Comparison of ENCODE assay signal across 8 mouse cellular contexts in genomic region chr3:103574566-103575155, GRCm38 (mm10). TPM values are rescaled to one million over a fixed set of nuclear protein-coding genes. Genes with fewer than 3 reads are reported as not detected.
DNase-seq lines count a peak whose midpoint lies in the region; ATAC-seq lines count a peak whose summit lies in the region.
"Had no signal": no experiment of that assay in that cellular context is flagged by ENCODE, and none has a peak within 500 bp of the region (broad histone marks: within the 10 kb centered on the region; RNA-seq: fewer than 3 reads in every experiment).

No protein-coding gene starts in this region.

- H3K36me3 ChIP-seq in kidney, embryonic 15.5 days, result no peaks in the 10 kb centered on the region
- no peaks in the 10 kb centered on the region for H3K36me3 ChIP-seq in embryonic facial prominence, embryonic 13.5 days
- no peaks in the 10 kb centered on the region for H3K36me3 ChIP-seq in hindbrain, embryonic 13.5 days
- H3K36me3 ChIP-seq in neural tube, embryonic 12.5 days, result no peaks in the 10 kb centered on the region

- no peak for ATAC-seq in kidney, embryonic 15.5 days (replicated peaks; ENCODE audit: low FRiP score)
- no peak for ATAC-seq in embryonic facial prominence, embryonic 13.5 days (ENCODE audit: insufficient number of reproducible peaks, insufficient read depth, low FRiP score, low TSS enrichment, low read depth)
- ATAC-seq in hindbrain, embryonic 13.5 days (ENCODE audit: low FRiP score), result no peak
- peak; percentile 30; the same call in 1 of the 2 replicates for ATAC-seq in neural tube, embryonic 12.5 days (ENCODE audit: low FRiP score, low read depth)

- no peak overlapping the region for H3K27ac ChIP-seq in kidney, embryonic 15.5 days
- H3K27ac ChIP-seq in embryonic facial prominence, embryonic 13.5 days, result no peak overlapping the region
- H3K27ac ChIP-seq in hindbrain, embryonic 13.5 days, result no peak overlapping the region
- H3K27ac ChIP-seq in neural tube, embryonic 12.5 days, result no peak overlapping the region

- WGBS in kidney, embryonic 15.5 days, result 9% methylated on average over 22 of the region's 22 CpGs
- 5% methylated on average over 22 of the region's 22 CpGs for WGBS in embryonic facial prominence, embryonic 13.5 days
- 5% methylated on average over 22 of the region's 22 CpGs for WGBS in hindbrain, embryonic 13.5 days
- WGBS in neural tube, embryonic 12.5 days, result 7% methylated on average over 22 of the region's 22 CpGs

- H3K4me1 ChIP-seq in kidney, embryonic 15.5 days, result peaks cover 25% of the 10 kb centered on the region
- peaks cover 26% of the 10 kb centered on the region for H3K4me1 ChIP-seq in embryonic facial prominence, embryonic 13.5 days
- H3K4me1 ChIP-seq in hindbrain, embryonic 13.5 days (replicated peaks), result peaks cover 60% of the 10 kb centered on the region
- peaks cover 38% of the 10 kb centered on the region for H3K4me1 ChIP-seq in neural tube, embryonic 12.5 days

- no peak for DNase-seq in kidney, postnatal 4 days
- no peak for DNase-seq in adrenal gland, adult 8-10 months
- DNase-seq in thymus, postnatal 4 days, result no peak
- DNase-seq: layer of hippocampus, adult 9-11 months had no signal

- H3K4me3 ChIP-seq in kidney, embryonic 15.5 days (replicated peaks), result peak overlapping the region; percentile 54
- H3K4me3 ChIP-seq in embryonic facial prominence, embryonic 13.5 days, result peak overlapping the region; percentile 52
- H3K4me3 ChIP-seq in hindbrain, embryonic 13.5 days, result peak overlapping the region; percentile 59
- peak overlapping the region; percentile 53 for H3K4me3 ChIP-seq in neural tube, embryonic 12.5 days

- peaks cover 79% of the 10 kb centered on the region for H3K27me3 ChIP-seq in kidney, embryonic 15.5 days
- H3K27me3 ChIP-seq in embryonic facial prominence, embryonic 13.5 days, result peaks cover 94% of the 10 kb centered on the region
- H3K27me3 ChIP-seq in hindbrain, embryonic 13.5 days, result peaks cover 76% of the 10 kb centered on the region
- H3K27me3 ChIP-seq in neural tube, embryonic 12.5 days (replicated peaks), result peaks cover 66% of the 10 kb centered on the region

- no peaks in the 10 kb centered on the region for H3K9me3 ChIP-seq in kidney, embryonic 15.5 days (replicated peaks)
- H3K9me3 ChIP-seq in embryonic facial prominence, embryonic 13.5 days, result no peaks in the 10 kb centered on the region
- H3K9me3 ChIP-seq in hindbrain, embryonic 13.5 days, result no peaks in the 10 kb centered on the region
- H3K9me3 ChIP-seq in neural tube, embryonic 12.5 days, result no peaks in the 10 kb centered on the region

- H3K9ac ChIP-seq in kidney, embryonic 15.5 days, result no peak overlapping the region
- H3K9ac ChIP-seq in embryonic facial prominence, embryonic 13.5 days, result no peak overlapping the region
- 0 out of 2 replicates have a peak overlapping the region, but pooled peaks have one; percentile 81 for H3K9ac ChIP-seq in hindbrain, embryonic 13.5 days
- no peak overlapping the region for H3K9ac ChIP-seq in neural tube, embryonic 12.5 days

- peak overlapping the region; percentile 94; the same call in 1 of the 2 replicates for H3K4me2 ChIP-seq in kidney, embryonic 15.5 days
- H3K4me2 ChIP-seq in embryonic facial prominence, embryonic 13.5 days, result peak overlapping the region; percentile 93
- peak overlapping the region; percentile 93 for H3K4me2 ChIP-seq in hindbrain, embryonic 13.5 days
- H3K4me2 ChIP-seq in neural tube, embryonic 12.5 days (replicated peaks), result peak overlapping the region; percentile 96

RNA-seq across cellular contexts. Expression of gene Syt6, which starts 0.4 kb away (rescaled TPM):
- 0.17 and 0.46 TPM in 2 replicates for polyA plus RNA-seq in kidney, embryonic 15.5 days (2015; fragmentation: Nextera tagmentation; extraction: Ambion mirVana)
- polyA plus RNA-seq in embryonic facial prominence, embryonic 13.5 days (2015; fragmentation: Nextera tagmentation; extraction: Ambion mirVana), result 0.66 and 1.9 TPM in 2 replicates
- polyA plus RNA-seq in hindbrain, embryonic 13.5 days (2015; fragmentation: Nextera tagmentation; extraction: Ambion mirVana), result 11.3 and 11.8 TPM in 2 replicates
- polyA plus RNA-seq in neural tube, embryonic 12.5 days (2016; fragmentation: Nextera tagmentation; extraction: Ambion mirVana), result 7.2 TPM in 2 replicates
- total RNA-seq in adrenal gland, adult 8-10 months (2022), result not detected
